Mouse (Mus musculus): ENCODE results near the gene Tex14. TPM values are rescaled to one million over a fixed set of nuclear protein-coding genes. Genes with fewer than 3 reads are reported as not detected.

Gene Tex14
- total RNA-seq, 2 experiments from 2014 or later = 0.10 to 0.68 TPM

DNA sequence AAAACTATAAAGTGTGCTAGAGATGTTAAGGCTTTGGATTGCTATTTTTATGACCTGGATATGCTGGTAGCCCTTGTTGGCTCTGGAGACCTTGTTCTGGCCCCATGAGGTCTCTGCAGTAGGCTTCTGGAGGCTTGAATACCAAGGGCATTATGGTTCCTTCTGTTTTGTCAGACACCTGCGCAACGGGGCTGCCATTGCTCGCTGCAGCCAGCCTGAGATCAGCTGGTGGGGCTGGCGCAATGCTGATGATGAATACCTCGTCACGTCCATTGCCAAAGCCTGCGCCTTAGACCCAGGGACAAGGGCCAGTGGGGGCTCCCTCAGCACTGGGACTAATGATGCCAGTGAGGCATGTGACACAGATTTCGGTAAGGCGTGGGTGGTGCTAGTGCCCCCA lies 197.4 kb downstream of the Tex14 start:
- intact Hi-C loops (cut with DNase I) = loop anchor here (5.0 kb wide), 1 partner anchor 175 kb away; no protein-coding TSS in a partner anchor
- no peak for DNase-seq (ENCODE audit: low spot score in 2 of 2)

DNA sequence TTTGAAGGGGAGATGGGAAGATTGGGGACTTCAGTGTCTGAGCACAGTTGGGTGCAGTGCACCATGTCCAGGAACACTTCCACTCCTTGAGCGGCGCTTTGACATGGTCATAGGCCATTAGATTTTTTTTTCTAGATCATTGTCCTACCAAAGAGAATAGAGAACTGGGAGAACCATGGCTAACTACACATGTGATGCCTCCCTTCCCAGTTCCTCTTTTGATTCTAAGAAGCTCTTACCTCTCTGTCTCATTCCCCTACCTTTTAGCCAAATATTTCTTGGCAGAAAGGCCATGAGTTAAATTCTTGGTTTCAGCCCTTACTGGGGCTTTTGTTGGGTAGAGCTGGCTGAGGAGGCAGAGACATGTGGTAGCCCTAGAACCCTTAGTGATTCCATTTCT lies 198.7 kb downstream of the Tex14 start:
- intact Hi-C loops (cut with DNase I) = loop anchor here (5.0 kb wide), 1 partner anchor 174 kb away; no protein-coding TSS in a partner anchor
- no peak for DNase-seq (ENCODE audit: low spot score in 2 of 2)

Other genes with a start within 250 kb of the Tex14 start
- gene Ppm1e, start 46.0 kb upstream of the Tex14 start, total RNA-seq (2021) = 100 to 1,000 TPM; 146 to 158 TPM
- 1 to 10 TPM; 3.5 to 4.4 TPM for gene Rad51c, start 111 bp upstream of the Tex14 start, total RNA-seq (2021)
- under 1 TPM in 1 of 2 experiments, not detected in 1; 0.20 TPM for gene Gm11492, start 161.6 kb downstream of the Tex14 start, total RNA-seq (2021)
- 100 to 1,000 TPM; 161 to 227 TPM for gene Sept4, start 163.8 kb downstream of the Tex14 start, total RNA-seq (2021)
- 10 to 100 TPM; 88.0 to 93.4 TPM for gene Mtmr4, start 187.1 kb downstream of the Tex14 start, total RNA-seq (2021)
- gene Hsf5, start 212.1 kb downstream of the Tex14 start, total RNA-seq (2021) = under 1 TPM; 0.42 to 0.57 TPM